Mouse (Mus musculus) myocyte (in vitro differentiated cells): ENCODE results near the gene Tnfrsf19.

Experiments used
- POLR2A ChIP-seq: IDR thresholded peaks from one replicate; pipeline ENCODE4 v1.6.1; 2011; ENCODE audit warnings: low read depth, mild to moderate bottlenecking, control low read depth, moderate library complexity; ENCODE audit not compliant: insufficient read length
- POLR2AphosphoS2 ChIP-seq: IDR thresholded peaks from one replicate; pipeline ENCODE4 v1.6.1; 2011; ENCODE audit warnings: low read depth, control low read depth; ENCODE audit not compliant: insufficient read length
- TCF12 ChIP-seq: IDR thresholded peaks from one replicate; pipeline ENCODE4 v1.6.1; 2011; ENCODE audit warnings: mild to moderate bottlenecking, control low read depth; ENCODE audit not compliant: poor library complexity, insufficient read depth, severe bottlenecking

- TF ChIP-seq POLR2AphosphoS2 = no peak
- TF ChIP-seq TCF12 = no peak
- TF ChIP-seq POLR2A = no peak
These were observed 65.9 kb downstream of the Tnfrsf19 start for GRCm38 (mm10) chr14:60980244-60980887.
